Mouse (Mus musculus): ENCODE data around the gene Astn2.

The Astn2 gene

DNA sequence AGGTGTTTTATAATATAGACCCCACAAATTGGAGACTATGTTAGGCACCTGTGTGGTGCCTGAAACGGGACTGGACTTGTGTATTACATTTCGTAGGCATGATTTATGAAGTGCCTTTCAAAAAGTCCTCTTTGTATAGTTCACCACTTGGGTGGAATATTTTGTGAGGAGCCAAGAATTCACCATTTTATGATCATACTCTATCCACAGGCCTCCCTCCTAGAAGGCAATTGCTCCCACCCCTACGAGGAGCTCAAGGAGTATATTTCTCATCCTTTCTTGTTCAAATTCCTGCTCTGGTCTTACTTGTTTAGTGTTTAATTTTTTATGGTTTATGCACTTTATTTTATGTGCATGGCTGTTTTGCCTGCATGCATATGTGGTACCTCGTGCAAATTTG, 1021.3 kb downstream of the Astn2 start:
- no peak for DNase-seq

DNA sequence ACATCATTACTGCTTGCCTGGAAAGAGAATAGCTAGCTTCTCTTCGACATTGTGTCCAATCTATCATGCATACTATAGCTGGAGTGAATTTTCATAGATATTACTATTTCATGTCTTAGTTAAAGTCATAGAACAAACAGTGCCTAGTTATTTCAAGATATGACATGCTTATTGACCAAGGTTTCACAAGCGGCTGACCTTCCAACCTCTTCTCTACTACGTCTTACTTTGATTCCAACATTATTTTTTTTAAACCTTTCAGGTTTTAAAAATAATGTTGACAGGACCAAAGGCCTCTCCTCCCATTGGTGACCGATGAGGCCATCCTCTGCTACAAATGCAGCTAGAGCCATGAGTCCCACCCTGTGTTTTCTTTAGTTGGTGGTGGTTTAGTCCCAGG, 1025.0 kb downstream of the Astn2 start:
- DNase-seq = no peak

DNA sequence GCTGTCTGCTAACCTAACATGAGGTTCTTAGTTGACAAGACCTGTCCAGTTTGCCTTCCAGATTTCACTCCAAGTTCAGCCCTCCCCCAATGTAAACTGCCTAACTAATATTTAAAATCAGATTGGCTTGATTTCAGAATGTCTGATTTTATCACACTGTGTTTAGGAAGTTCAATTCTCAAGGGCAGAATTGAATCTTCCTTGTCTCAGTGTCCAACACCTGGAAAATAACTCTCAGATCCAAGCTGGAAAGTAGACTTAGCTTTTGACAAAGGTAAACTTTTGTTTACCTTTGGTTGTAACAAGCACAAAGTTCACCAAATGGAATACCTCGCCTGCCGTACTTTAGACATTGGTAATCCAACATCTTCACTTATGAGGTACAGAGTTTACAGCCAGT, 1027.8 kb downstream of the Astn2 start:
- no peak for DNase-seq

DNA sequence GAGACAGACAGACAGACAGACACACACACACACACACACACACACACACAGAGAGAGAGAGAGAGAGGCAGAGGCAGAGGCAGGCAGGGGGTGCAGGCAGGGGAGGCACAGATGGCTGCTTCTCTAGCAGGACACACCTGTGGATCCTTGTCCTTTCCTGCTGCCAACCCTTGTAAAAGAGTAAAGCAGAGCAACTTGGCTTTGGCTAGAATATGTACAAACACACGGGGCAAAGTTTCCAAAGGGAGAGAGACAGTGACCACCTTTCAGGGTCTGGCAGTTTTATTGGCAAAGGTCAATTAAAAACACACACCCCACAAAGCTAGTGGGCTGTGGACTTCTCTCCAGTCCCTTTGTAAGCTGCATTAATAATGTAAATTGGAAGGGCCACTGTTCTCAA, 1030.6 kb downstream of the Astn2 start:
- DNase-seq = no peak

DNA sequence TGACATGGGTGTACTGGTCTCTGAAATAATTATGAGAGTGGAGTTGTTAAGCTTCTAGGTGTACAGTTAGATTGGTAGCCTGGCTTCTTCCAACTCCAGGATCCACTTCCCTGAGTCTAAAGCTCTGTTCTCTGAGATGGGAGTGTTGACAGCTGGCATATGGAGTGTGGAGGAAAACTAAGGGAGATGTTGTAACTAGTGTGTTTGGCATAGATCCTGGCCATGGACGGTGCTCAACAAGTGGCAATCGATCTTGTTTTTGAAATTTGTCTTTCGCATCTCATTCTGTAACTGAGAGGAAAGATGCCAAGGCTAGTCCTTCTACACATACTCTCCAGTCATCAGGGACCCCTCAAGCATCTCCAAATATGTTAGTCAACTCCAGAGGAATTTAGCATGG, 1031.7 kb downstream of the Astn2 start:
- no peak for DNase-seq

DNA sequence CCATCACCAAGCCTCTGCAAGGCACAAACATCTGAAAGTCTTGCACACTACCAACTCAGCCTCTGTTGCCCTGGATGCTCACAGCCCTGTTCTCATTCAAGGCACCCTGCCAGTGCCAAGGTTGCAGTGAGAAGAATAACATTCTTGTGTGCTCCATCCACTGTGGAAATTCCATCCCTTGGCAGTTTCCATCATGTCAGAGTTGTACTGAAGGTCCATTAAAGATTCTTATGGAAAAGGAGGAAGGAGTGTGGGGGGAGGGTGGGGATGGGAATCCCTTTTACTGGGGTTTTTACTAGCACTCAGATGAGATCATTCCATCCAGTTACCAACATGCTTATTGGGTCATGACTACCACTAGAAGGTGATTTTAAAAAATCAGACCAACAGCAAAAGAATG, 1037.3 kb downstream of the Astn2 start:
- no peak for DNase-seq

DNA sequence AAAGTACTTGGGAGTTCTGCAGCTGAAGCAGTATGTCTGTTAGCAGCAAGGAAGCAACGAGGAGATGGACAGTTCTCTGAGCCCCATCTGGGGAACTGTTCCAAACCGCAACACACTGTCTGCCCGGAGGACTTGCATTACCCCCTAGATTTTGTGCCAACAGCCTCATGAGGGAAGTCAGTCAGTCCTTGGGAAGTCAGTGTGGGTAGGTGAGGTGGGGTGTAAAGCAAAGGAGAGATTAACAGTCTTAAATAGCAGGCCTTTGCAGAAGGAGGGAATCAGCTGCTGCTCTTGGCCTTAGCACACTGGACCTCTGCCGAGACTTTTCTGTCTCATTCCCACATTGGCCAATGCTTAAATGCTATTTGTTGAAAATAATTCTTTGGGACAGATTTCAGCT, 1049.8 kb downstream of the Astn2 start:
- no peak for DNase-seq

DNA sequence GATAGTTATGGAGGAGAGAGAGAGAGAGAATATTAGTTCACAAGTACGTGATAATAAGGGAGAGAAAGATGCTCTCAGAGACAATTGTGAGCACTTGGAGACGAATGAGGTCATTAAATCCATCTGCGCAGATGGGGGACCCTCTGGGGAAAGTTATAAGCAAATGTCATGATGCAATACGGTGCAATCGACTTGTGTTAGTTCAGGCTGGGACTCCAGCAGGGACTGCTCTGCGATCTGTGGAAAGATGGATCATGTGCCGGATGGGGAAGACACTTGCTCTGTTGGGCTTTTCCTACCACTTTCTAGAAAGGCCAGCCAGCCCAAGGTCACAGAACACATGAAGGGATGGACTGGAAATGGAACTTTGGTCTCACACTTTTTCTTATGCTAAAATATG, 1053.9 kb downstream of the Astn2 start:
- no peak for DNase-seq

DNA sequence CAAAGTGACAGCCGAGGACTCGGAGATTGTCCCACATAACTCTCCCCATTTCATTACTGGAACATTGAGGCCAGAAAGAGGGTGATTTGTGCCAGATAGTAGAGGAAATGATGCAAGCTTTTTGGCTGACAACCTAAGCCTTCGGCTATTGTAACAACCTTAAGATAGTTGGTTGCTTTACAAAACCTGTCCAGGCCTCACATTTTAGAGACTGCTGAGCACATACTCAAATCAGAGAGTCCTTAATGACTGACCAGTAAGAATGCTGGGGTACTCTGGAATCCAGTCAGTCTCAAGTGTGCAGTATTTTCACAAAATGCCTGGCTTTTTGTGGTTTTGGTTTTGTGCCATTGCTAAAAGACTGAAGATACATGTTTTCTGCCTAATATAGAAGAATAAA, 1062.6 kb downstream of the Astn2 start:
- no peak for DNase-seq

DNA sequence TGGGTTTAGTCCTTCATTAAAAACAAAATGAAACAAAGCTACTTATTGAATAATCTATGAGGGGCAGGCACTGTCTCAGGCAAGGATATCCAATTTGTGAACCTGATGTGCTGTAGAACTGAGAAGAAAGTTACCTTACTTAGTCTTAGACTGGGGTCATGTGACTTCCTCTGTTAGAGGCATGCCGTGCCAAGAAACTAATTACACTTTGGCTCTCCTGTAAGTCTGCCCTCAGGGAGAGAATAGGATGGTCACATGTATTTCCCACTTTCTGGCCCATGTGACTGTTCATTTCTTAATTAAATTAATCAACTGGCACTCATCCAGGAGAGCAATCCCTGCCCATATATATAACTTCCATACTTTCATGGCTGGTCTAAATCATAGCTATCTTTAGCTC, 1070.7 kb downstream of the Astn2 start:
- no peak for DNase-seq

Measured in B cell, adult 2 months (primary cell).